Mouse (Mus musculus): ENCODE data around the gene Wnk1. TPM values are rescaled to one million over a fixed set of nuclear protein-coding genes. Genes with fewer than 3 reads are reported as not detected.

The Wnk1 gene
- 47.2 and 49.3 TPM in 2 replicates for polyA plus RNA-seq (2015; fragmentation: Nextera tagmentation; extraction: Ambion mirVana)

DNA sequence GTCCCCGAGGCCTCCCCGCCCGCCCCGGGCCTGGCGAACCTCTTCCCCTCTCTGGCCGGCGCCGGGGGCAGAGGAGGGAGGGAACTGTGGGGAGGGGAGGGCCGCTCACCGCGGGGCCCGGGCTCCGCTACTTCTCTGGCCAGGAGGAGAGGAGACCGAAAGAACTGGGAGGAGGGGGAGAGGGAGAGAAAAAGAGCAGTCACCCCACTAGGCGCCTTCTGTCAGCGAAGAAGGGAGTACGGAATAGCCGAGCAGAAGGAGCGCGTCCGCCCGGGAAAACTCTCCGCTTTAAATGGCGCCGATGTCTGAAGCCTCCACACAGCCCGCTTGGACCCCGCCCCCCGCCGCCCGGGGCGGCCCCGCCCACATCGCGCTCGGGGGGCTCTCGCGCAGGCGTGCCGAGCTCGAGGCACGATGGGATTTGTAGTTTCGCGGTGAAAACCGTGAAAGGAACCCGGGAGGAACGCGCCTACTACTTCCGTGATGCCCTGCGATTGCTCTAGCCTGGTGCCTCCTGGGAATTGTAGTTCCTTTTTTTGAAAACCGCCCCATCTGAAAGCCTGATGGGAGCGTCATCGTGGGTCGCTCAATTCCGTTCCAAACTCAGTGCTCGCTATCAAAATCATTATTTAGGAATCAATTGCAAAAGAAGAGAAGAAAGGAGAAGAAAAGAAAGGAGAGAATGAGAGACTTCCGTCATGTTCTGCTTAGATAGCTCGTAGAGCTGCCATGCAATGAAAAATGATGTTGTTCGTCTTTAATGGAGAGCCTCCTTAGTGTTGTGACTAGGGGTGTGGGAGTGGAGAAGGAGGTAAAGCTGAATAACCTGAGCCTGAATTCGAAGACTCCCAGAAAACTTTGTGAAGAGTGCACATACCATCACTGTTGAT is at the start of gene Wnk1:
TSS of gene Wnk1 (minus strand) at position 307 of the 890 bp plus-strand sequence.

GRCm38 (mm10) chr6:119902204-119903080 is 136.0 kb downstream of the Wnk1 start, which contains the start of gene Rad52:
Gene Rad52 (plus strand): TSS chr6:119902698.

MicroRNA genes within 50 kb of the gene (microRNA counts, 519-probe panel; counts per million panel counts)
- microRNA mmu-miR-706 = 40.5 counts per million

Small RNA genes within 50 kb of the gene (microRNA-seq; reads per million reads assigned to microRNA genes)
- not detected for gene Mir706

Other genes starting within 250 kb of the Wnk1 start
- 53.7 and 55.5 TPM in 2 replicates for gene Erc1, start 190.5 kb downstream of the Wnk1 start, polyA plus RNA-seq (2015; fragmentation: Nextera tagmentation; extraction: Ambion mirVana)
- 19.4 and 20.0 TPM in 2 replicates for gene Rad52, start 136.0 kb downstream of the Wnk1 start, polyA plus RNA-seq (2015; fragmentation: Nextera tagmentation; extraction: Ambion mirVana)
- 0.39 TPM in 1 of 2 replicates, not detected in the other for gene Ninj2, start 54.7 kb upstream of the Wnk1 start, polyA plus RNA-seq (2015; fragmentation: Nextera tagmentation; extraction: Ambion mirVana)